Mouse (Mus musculus): Measurements from ENCODE around the gene Muc13. TPM values are rescaled to one million over a fixed set of nuclear protein-coding genes. Genes with fewer than 3 reads are reported as not detected.

Muc13 gene
- polyA plus RNA-seq, 1 experiment from 2014 or later: 10.6 TPM

- ATAC-seq (ENCODE audit: low FRiP score, low TSS enrichment): no peak
- WGBS: 74% methylated on average over 1 of the region's 1 CpGs
- Histone ChIP-seq H3K4me2 (replicated peaks; ENCODE audit: low read depth) (no peak overlapping the region), H3K36me3 (ENCODE audit: control insufficient read depth, insufficient read depth, low read length) (no peaks in the 10 kb centered on the region), H3K9me3 (ENCODE audit: control insufficient read depth, low read length) (no peaks in the 10 kb centered on the region), H3K4me3 (ENCODE audit: low read depth, low read length) (no peak overlapping the region), H3K27ac (replicated peaks) (no peak overlapping the region), H3K9ac (ENCODE audit: low read length) (no peak overlapping the region), H3K27me3 (ENCODE audit: control insufficient read depth, insufficient read depth, low read length) (no peaks in the 10 kb centered on the region), H3K4me1 (replicated peaks; ENCODE audit: control insufficient read depth, insufficient read depth) (no peaks in the 10 kb centered on the region)
- no peak for DNase-seq (ENCODE audit: low spot score)
- TF ChIP-seq EP300 (optimal IDR thresholded peaks at IDR 0.05): no peak
- no peak for TF ChIP-seq CTCF (IDR thresholded peaks at IDR 0.05; ENCODE audit: low read depth)
These were observed 11.1 kb upstream of the Muc13 start for GRCm38 (mm10) chr16:33782729-33783091.

GRCm38 (mm10) chr16:33784547-33784946 is 9.3 kb upstream of the Muc13 start:
- no peak overlapping the region for H3K4me3 ChIP-seq (ENCODE audit: low read depth, low read length)
- no peaks in the 10 kb centered on the region for H3K36me3 ChIP-seq (ENCODE audit: control insufficient read depth, insufficient read depth, low read length)
- DNase-seq (ENCODE audit: low spot score): no peak
- no peak overlapping the region for H3K27ac ChIP-seq (replicated peaks)
- no peak overlapping the region for H3K4me2 ChIP-seq (replicated peaks; ENCODE audit: low read depth)
- WGBS: 74% methylated on average over 1 of the region's 1 CpGs
- H3K27me3 ChIP-seq (ENCODE audit: control insufficient read depth, insufficient read depth, low read length): no peaks in the 10 kb centered on the region
- TF ChIP-seq EP300 (optimal IDR thresholded peaks at IDR 0.05): no peak
- TF ChIP-seq CTCF (IDR thresholded peaks at IDR 0.05; ENCODE audit: low read depth): no peak
- no peak for ATAC-seq (ENCODE audit: low FRiP score, low TSS enrichment)
- no peak overlapping the region for H3K9ac ChIP-seq (ENCODE audit: low read length)
- H3K9me3 ChIP-seq (ENCODE audit: control insufficient read depth, low read length): no peaks in the 10 kb centered on the region
- H3K4me1 ChIP-seq (replicated peaks; ENCODE audit: control insufficient read depth, insufficient read depth): no peaks in the 10 kb centered on the region

GRCm38 (mm10) chr16:33785092-33785704 is 8.6 kb upstream of the Muc13 start:
- 55% methylated on average over 8 of the region's 8 CpGs for WGBS
- 0 out of 2 replicates have a peak overlapping the region, but pooled peaks have one; percentile 13 for H3K27ac ChIP-seq (replicated peaks)

GRCm38 (mm10) chr16:33786657-33787390 is 7.0 kb upstream of the Muc13 start:
- peak; percentile 29 for DNase-seq (ENCODE audit: low spot score)
- H3K27ac ChIP-seq (replicated peaks): 0 out of 2 replicates have a peak overlapping the region, but pooled peaks have one; percentile 45
- peak; percentile 80 for ATAC-seq (ENCODE audit: low FRiP score, low TSS enrichment)
- TF ChIP-seq CTCF (IDR thresholded peaks at IDR 0.05; ENCODE audit: low read depth) (no peak), EP300 (optimal IDR thresholded peaks at IDR 0.05) (no peak)
- 72% methylated on average over 7 of the region's 7 CpGs for WGBS
- H3K9ac ChIP-seq (ENCODE audit: low read length): no peak overlapping the region
- H3K4me2 ChIP-seq (replicated peaks; ENCODE audit: low read depth): no peak overlapping the region
- H3K4me3 ChIP-seq (ENCODE audit: low read depth, low read length): no peak overlapping the region
- no peaks in the 10 kb centered on the region for H3K36me3 ChIP-seq (ENCODE audit: control insufficient read depth, insufficient read depth, low read length)
- H3K9me3 ChIP-seq (ENCODE audit: control insufficient read depth, low read length): no peaks in the 10 kb centered on the region
- H3K27me3 ChIP-seq (ENCODE audit: control insufficient read depth, insufficient read depth, low read length): no peaks in the 10 kb centered on the region
- no peaks in the 10 kb centered on the region for H3K4me1 ChIP-seq (replicated peaks; ENCODE audit: control insufficient read depth, insufficient read depth)

More at GRCm38 (mm10) chr16:33785092-33785704, 8.6 kb upstream of the Muc13 start:
- TF ChIP-seq EP300 (optimal IDR thresholded peaks at IDR 0.05): no peak
- TF ChIP-seq CTCF (IDR thresholded peaks at IDR 0.05; ENCODE audit: low read depth): no peak
- H3K4me2 ChIP-seq (replicated peaks; ENCODE audit: low read depth): no peak overlapping the region
- H3K9me3 ChIP-seq (ENCODE audit: control insufficient read depth, low read length): no peaks in the 10 kb centered on the region
- no peak overlapping the region for H3K9ac ChIP-seq (ENCODE audit: low read length)
- peak; percentile 24 for DNase-seq (ENCODE audit: low spot score)
- H3K4me1 ChIP-seq (replicated peaks; ENCODE audit: control insufficient read depth, insufficient read depth): no peaks in the 10 kb centered on the region
- ATAC-seq (ENCODE audit: low FRiP score, low TSS enrichment): peak; percentile 31; the same call in 1 of the 2 replicates
- no peak overlapping the region for H3K4me3 ChIP-seq (ENCODE audit: low read depth, low read length)
- H3K27me3 ChIP-seq (ENCODE audit: control insufficient read depth, insufficient read depth, low read length): no peaks in the 10 kb centered on the region
- H3K36me3 ChIP-seq (ENCODE audit: control insufficient read depth, insufficient read depth, low read length): no peaks in the 10 kb centered on the region

GRCm38 (mm10) chr16:33795106-33795505 is 1.3 kb downstream of the Muc13 start:
- no peak overlapping the region for H3K27ac ChIP-seq (replicated peaks)
- H3K9ac ChIP-seq (ENCODE audit: low read length): no peak overlapping the region
- no peaks in the 10 kb centered on the region for H3K4me1 ChIP-seq (replicated peaks; ENCODE audit: control insufficient read depth, insufficient read depth)
- H3K9me3 ChIP-seq (ENCODE audit: control insufficient read depth, low read length): no peaks in the 10 kb centered on the region
- WGBS: 60% methylated on average over 4 of the region's 4 CpGs
- DNase-seq (ENCODE audit: low spot score): no peak
- H3K27me3 ChIP-seq (ENCODE audit: control insufficient read depth, insufficient read depth, low read length): no peaks in the 10 kb centered on the region
- no peak overlapping the region for H3K4me3 ChIP-seq (ENCODE audit: low read depth, low read length)
- no peak overlapping the region for H3K4me2 ChIP-seq (replicated peaks; ENCODE audit: low read depth)
- TF ChIP-seq CTCF (IDR thresholded peaks at IDR 0.05; ENCODE audit: low read depth): no peak
- no peak for TF ChIP-seq EP300 (optimal IDR thresholded peaks at IDR 0.05)
- H3K36me3 ChIP-seq (ENCODE audit: control insufficient read depth, insufficient read depth, low read length): no peaks in the 10 kb centered on the region
- ATAC-seq (ENCODE audit: low FRiP score, low TSS enrichment): no peak

GRCm38 (mm10) chr16:33795887-33796286 is 2.0 kb downstream of the Muc13 start:
- DNase-seq (ENCODE audit: low spot score): no peak
- TF ChIP-seq CTCF (IDR thresholded peaks at IDR 0.05; ENCODE audit: low read depth): no peak
- TF ChIP-seq EP300 (optimal IDR thresholded peaks at IDR 0.05): no peak
- ATAC-seq (ENCODE audit: low FRiP score, low TSS enrichment): peak; percentile 43; the same call in 1 of the 2 replicates
- 54% methylated on average over 6 of the region's 6 CpGs for WGBS
- Histone ChIP-seq H3K36me3 (ENCODE audit: control insufficient read depth, insufficient read depth, low read length) (no peaks in the 10 kb centered on the region), H3K9ac (ENCODE audit: low read length) (no peak overlapping the region), H3K4me1 (replicated peaks; ENCODE audit: control insufficient read depth, insufficient read depth) (no peaks in the 10 kb centered on the region), H3K27me3 (ENCODE audit: control insufficient read depth, insufficient read depth, low read length) (no peaks in the 10 kb centered on the region), H3K4me2 (replicated peaks; ENCODE audit: low read depth) (no peak overlapping the region), H3K4me3 (ENCODE audit: low read depth, low read length) (no peak overlapping the region), H3K9me3 (ENCODE audit: control insufficient read depth, low read length) (no peaks in the 10 kb centered on the region), H3K27ac (replicated peaks) (0 out of 2 replicates have a peak overlapping the region, but pooled peaks have one; percentile 8)
